Mouse (Mus musculus) lung, adult 18-20 months (tissue): ENCODE results near the gene Ttc9.

ENCODE experiments used
- DNase-seq, 2 experiments: peaks; one replicate each; pipeline ENCODE4 v3.0.0; 2022; ENCODE audit warnings: mixed read lengths in 2 of 2

Gene Ttc9

GRCm38 (mm10) chr12:81658086-81658485 lies 27.0 kb downstream of the Ttc9 start:
- no peak for DNase-seq

DNA sequence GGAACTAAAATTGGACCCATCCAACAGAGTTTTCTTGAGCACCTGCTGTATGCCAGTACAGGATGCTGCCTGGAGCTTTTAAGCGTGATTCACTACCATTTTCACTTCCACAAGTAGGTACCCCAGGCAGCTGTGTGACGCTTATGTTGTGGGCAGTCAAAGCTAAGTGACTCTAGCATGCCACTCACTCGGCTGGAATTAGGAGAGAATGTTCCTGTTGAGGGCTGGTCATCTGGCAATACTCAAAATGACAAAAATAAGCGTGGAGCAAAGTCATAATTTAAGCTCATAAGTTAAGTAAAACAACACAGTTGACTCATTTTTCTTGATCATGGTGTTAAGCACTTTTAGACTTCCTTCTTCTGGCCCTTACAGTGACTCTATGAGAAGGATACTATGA lies 31.0 kb downstream of the Ttc9 start:
- DNase-seq: no peak

DNA sequence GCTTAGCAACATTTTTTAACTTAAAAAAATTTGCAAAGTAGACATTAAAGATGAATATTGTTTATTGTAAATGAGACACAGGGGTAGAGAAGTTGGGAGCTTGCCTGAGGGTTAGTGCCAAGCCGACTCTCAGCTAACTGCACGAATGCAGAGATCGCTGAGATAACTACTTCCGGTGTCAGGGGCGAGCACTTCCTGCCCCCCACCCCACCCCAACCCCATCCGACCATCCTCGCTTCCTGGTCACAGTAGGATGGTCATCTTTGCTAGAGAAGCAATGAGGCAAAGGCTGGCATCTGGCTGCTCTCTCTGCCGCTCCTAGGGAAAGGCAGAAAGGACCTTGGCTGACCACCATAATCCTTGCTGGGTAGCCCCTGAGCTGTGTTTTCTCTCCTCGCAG lies 32.1 kb downstream of the Ttc9 start:
- DNase-seq: no peak

- DNase-seq: peak in 1 of 2 experiments; percentile 21
Measured at GRCm38 (mm10) chr12:81663906-81664305, 32.9 kb downstream of the Ttc9 start.

DNA sequence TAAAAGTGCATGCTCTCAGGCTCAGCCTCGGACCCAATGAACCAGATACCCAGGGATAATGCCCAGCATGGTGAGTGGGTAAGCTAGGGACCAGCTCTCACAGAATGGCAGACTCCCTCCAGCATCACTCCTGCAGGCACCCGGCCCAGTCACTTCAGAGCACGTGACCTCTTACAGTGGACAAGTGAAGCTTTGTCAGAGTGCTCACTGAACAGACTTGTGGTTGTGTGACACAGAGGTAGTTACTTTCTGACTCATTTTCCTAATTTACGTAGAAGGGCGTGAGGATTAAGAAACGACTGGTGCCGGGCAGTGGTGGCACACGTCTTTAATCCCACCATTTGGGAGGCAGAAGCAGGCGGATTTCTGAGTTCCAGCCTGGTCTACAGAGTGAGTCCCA lies 37.4 kb downstream of the Ttc9 start:
- DNase-seq: peak; percentile 15 to 39

- DNase-seq: no peak
Measured at GRCm38 (mm10) chr12:81675557-81675956, 44.5 kb downstream of the Ttc9 start.

- no peak for DNase-seq
Measured at GRCm38 (mm10) chr12:81679807-81680529, 48.9 kb downstream of the Ttc9 start.

DNA sequence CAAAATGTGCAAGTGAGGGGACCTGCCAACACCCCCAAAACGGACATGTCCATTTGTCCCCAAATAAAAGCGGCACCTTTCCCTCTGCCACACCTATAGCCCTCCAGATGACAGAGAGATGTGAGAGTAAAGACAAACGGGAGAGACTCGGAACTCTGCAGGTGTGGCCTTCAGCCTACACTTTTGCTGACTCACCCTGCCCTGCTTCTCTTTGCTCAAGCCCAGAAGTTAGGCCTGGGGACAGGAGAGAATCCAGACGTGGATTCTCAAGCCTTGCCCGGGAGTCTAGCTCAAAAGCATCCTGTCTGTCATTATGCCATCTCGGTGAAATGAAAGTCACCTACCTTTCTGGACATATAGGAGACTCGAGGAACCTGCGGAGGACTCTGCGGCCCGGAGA lies 52.3 kb downstream of the Ttc9 start:
- DNase-seq: no peak

GRCm38 (mm10) chr12:81684096-81684495 lies 53.0 kb downstream of the Ttc9 start:
- DNase-seq: no peak

GRCm38 (mm10) chr12:81685981-81686380 lies 54.9 kb downstream of the Ttc9 start:
- no peak for DNase-seq

- DNase-seq: no peak
Measured at GRCm38 (mm10) chr12:81686406-81687117, 55.5 kb downstream of the Ttc9 start.

DNA sequence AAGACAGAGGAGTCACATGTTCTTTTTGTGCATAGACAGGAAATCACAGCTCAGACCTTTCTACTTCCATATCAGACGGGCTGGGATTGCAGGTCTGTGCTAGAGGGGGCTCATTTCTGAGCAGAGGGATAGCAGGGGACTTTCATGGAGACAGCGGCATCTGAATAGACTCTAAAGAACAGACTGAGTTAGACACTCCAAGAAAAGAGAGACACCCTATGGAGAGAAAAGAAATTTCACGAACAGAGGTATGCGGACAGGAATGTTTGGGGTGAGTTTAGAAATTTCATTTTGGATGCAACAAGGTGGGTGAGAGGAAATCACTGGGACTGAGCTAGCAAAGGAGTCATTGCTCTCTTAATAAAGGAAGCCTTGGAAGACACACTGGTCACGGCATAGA lies 56.8 kb downstream of the Ttc9 start:
- DNase-seq: no peak

DNA sequence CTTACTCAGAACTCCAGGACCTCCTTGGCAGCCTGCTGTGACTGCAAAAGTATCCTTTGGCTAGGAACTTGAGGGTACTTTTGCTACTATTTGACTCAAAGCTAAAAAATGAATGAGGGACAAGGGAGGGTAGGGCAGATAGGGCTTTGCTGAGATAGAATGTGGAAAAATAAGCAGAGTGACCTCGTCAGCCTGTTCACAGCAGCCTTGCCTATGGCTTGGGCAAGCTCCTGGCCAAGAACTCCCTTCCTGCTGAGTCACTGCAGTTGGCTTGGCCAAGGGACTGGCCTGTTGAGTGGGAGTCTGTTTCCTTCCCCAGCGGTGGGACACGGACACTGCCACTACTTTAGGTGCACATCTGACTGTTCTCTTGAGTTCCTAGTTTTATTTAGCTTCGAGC lies 57.5 kb downstream of the Ttc9 start:
- DNase-seq: peak; percentile 30 to 53

- no peak for DNase-seq
Measured at GRCm38 (mm10) chr12:81689505-81690056, 58.5 kb downstream of the Ttc9 start.

DNA sequence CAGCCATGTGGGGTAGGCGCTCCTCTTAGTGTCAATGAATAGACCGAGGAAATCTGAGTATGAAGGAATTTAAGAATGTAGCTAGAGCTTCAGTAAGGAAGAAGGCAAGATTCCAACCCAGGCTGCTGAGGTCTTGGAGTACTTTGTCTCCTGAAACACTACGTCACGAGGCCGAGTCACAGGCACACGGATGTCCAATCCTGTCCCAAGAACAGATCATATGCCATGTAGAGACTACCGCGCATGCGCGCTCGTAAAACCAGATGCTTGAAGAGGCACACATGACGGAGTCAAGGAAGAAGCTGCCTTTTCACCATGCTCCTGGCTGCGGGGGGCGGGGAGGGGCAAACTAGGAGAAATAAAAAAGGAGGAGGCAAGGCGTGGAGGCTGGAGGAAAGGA lies 59.1 kb downstream of the Ttc9 start:
- DNase-seq: no peak

DNA sequence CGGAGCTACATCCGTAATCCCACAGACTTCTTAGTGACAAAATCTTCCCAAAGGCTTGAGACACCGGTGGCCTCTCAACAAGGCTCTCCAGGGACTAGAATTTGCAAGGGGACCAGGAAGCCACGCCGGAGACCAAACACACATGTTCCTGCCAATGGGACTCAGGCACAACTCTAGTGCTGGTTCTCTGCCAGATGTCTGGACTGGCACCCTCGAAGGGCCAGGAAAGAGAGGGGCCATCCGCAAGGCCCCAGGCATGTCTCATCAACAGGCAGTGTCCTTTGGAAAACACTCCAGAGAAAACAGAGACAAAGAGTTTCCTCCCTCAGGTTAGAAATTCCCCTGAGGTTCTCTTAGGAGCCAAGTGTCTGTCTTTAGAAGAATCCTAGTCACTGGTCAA lies 59.7 kb downstream of the Ttc9 start:
- DNase-seq: peak in 1 of 2 experiments; percentile 50

DNA sequence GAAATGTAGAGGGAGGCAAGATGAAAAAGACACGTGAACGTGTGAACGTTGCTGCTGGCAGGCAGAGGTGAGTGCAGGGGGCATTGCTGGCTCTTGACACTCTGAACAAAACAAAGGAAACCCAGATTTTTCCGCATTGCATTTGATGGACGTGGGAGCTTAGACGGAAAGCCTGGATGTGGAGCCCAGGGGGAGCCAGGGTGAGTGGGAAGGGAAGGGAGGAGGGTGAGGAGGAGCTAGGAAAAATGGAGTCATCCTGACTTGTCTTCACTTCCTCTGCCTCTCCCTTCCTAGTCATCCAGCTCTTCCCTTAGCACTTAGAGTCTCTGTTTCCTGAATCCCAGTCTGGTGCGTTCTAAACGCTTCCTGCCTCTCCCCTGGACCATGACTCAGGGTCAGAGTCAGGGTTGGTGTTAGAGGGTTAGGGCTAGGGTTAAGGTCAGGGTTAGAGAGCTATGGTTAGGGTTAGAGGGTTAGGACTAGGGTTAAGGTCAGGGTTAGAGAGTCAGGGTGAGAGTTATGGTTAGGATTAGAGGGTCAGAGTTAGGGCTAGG lies 60.2 kb downstream of the Ttc9 start:
- no peak for DNase-seq

DNA sequence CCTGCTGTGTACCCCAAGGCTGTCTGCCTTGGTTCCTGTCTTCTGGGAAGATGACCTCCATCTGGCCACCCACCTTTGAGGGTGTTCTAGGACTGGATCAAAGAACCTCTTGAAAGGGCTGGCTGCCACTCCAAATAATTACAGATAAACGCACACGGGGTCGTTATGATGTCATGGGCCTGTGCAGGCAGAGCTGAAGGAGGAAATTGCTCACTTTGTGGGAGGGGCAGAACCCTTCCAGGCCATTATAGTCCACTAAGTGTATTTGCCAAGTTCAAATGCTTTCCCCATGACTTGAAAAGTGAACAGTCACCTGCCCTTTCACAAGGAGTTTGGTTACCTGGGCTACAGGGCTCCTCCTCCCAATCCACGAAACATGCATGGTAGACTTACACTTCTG lies 67.0 kb downstream of the Ttc9 start:
- DNase-seq: peak; percentile 84 to 91

GRCm38 (mm10) chr12:81702903-81703302 lies 71.9 kb downstream of the Ttc9 start:
- DNase-seq: no peak

GRCm38 (mm10) chr12:81712618-81713017 lies 81.6 kb downstream of the Ttc9 start:
- no peak for DNase-seq
